Mouse (Mus musculus): Measurements from ENCODE around the gene Ddhd1. TPM values are rescaled to one million over a fixed set of nuclear protein-coding genes. Genes with fewer than 3 reads are reported as not detected.

Gene Ddhd1
- polyA plus RNA-seq, 1 experiment from 2014 or later: 5.0 TPM

DNA sequence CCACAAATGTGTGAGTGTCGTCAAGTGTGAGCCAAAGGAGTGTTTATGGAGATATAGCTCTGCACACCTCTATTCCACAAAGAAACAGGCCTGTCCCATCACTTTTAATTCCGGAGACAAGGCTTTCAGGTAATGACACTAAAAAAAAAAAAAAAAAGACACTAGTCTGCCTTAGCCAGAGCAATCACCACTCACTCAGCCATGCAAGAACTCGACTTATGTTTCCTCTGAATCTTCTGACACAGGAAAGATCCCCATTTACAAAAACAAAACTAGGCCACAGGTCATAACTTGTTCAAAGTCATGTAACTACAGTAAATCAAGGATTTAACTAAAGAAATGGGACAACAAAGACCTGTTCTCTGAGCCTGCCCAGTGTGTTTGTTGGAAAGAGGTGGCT, 9.8 kb downstream of the Ddhd1 start:
- no peak overlapping the region for H3K27ac ChIP-seq (ENCODE audit: low read length)
- no peak for ATAC-seq (ENCODE audit: low read depth)
- no peak overlapping the region for H3K9ac ChIP-seq (ENCODE audit: low read length)
- no peaks in the 10 kb centered on the region for H3K36me3 ChIP-seq (ENCODE audit: control insufficient read depth, insufficient read depth, low read length)
- WGBS: 74% methylated on average over 3 of the region's 3 CpGs
- H3K27me3 ChIP-seq (ENCODE audit: control insufficient read depth, insufficient read depth, low read depth, low read length): no peaks in the 10 kb centered on the region
- no peak overlapping the region for H3K4me3 ChIP-seq (ENCODE audit: low read length)
- no peak overlapping the region for H3K4me2 ChIP-seq (ENCODE audit: low read depth, low read length)
- H3K4me1 ChIP-seq (replicated peaks; ENCODE audit: control insufficient read depth, insufficient read depth, low read length): 0 out of 2 replicates have a peak, but pooled peaks cover 3% of the 10 kb centered on the region
- H3K9me3 ChIP-seq (ENCODE audit: control insufficient read depth, low read length): no peaks in the 10 kb centered on the region

DNA sequence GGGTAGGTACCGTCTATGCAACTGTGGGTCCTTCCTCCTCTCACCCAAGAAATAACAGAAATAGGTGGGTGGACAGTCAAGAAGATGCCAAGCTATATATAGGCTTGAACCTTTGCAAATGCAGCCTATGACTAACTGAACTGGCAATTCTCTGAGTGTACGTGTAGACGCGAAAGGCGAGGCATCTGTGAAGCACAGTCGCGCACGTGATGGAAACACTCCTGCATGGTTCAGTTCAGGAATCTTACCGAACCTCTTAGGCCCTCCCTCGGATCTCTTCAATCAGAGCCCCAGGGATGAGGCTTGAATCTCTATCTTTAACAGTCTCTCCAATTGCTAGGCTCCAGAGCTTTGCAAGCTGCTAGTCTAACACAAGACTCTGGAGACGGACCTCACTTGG, 10.3 kb downstream of the Ddhd1 start:
- ATAC-seq (ENCODE audit: low read depth): no peak
- H3K27me3 ChIP-seq (ENCODE audit: control insufficient read depth, insufficient read depth, low read depth, low read length): no peaks in the 10 kb centered on the region
- no peak overlapping the region for H3K4me2 ChIP-seq (ENCODE audit: low read depth, low read length)
- no peak overlapping the region for H3K9ac ChIP-seq (ENCODE audit: low read length)
- 0 out of 2 replicates have a peak, but pooled peaks cover 3% of the 10 kb centered on the region for H3K4me1 ChIP-seq (replicated peaks; ENCODE audit: control insufficient read depth, insufficient read depth, low read length)
- H3K9me3 ChIP-seq (ENCODE audit: control insufficient read depth, low read length): no peaks in the 10 kb centered on the region
- H3K27ac ChIP-seq (ENCODE audit: low read length): no peak overlapping the region
- H3K4me3 ChIP-seq (ENCODE audit: low read length): no peak overlapping the region
- H3K36me3 ChIP-seq (ENCODE audit: control insufficient read depth, insufficient read depth, low read length): no peaks in the 10 kb centered on the region
- 84% methylated on average over 11 of the region's 11 CpGs for WGBS

- Histone ChIP-seq H3K36me3 (ENCODE audit: control insufficient read depth, insufficient read depth, low read length) (no peaks in the 10 kb centered on the region), H3K27me3 (ENCODE audit: control insufficient read depth, insufficient read depth, low read depth, low read length) (no peaks in the 10 kb centered on the region), H3K4me2 (ENCODE audit: low read depth, low read length) (no peak overlapping the region), H3K4me3 (ENCODE audit: low read length) (no peak overlapping the region), H3K9ac (ENCODE audit: low read length) (no peak overlapping the region), H3K9me3 (ENCODE audit: control insufficient read depth, low read length) (no peaks in the 10 kb centered on the region), H3K4me1 (replicated peaks; ENCODE audit: control insufficient read depth, insufficient read depth, low read length) (0 out of 2 replicates have a peak, but pooled peaks cover under 1% of the 10 kb centered on the region), H3K27ac (ENCODE audit: low read length) (no peak overlapping the region)
- 52% methylated on average over 7 of the region's 7 CpGs for WGBS
- no peak for ATAC-seq (ENCODE audit: low read depth)
Observed at GRCm38 (mm10) chr14:45647175-45647574, 10.8 kb downstream of the Ddhd1 start.

GRCm38 (mm10) chr14:45644786-45645185, 13.2 kb downstream of the Ddhd1 start:
- Histone ChIP-seq H3K4me3 (ENCODE audit: low read length) (no peak overlapping the region), H3K27me3 (ENCODE audit: control insufficient read depth, insufficient read depth, low read depth, low read length) (no peaks in the 10 kb centered on the region), H3K4me2 (ENCODE audit: low read depth, low read length) (no peak overlapping the region), H3K9ac (ENCODE audit: low read length) (no peak overlapping the region), H3K36me3 (ENCODE audit: control insufficient read depth, insufficient read depth, low read length) (no peaks in the 10 kb centered on the region), H3K9me3 (ENCODE audit: control insufficient read depth, low read length) (no peaks in the 10 kb centered on the region), H3K27ac (ENCODE audit: low read length) (no peak overlapping the region), H3K4me1 (replicated peaks; ENCODE audit: control insufficient read depth, insufficient read depth, low read length) (no peaks in the 10 kb centered on the region)
- WGBS: 95% methylated on average over 1 of the region's 1 CpGs
- ATAC-seq (ENCODE audit: low read depth): no peak

DNA sequence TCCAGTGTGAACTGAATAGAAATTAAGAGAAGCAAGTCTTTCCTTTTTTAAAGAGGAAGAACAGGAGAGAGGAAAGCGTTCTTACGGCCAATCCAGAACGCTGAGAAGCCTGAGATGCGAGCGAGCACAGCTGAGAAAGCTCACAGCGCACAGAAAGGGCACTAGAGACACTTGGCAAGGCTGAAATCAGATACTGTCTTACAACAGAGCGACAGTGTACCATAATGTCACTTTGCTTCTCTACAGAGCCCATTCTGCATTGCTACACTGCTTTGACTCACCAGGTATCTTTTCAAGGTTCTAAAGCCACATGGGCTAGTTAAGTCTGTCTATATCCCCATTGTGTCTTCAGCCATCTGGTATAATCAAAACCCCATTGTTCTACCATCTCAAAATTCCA, 13.7 kb downstream of the Ddhd1 start:
- H3K4me1 ChIP-seq (replicated peaks; ENCODE audit: control insufficient read depth, insufficient read depth, low read length): no peaks in the 10 kb centered on the region
- no peak for ATAC-seq (ENCODE audit: low read depth)
- no peak overlapping the region for H3K27ac ChIP-seq (ENCODE audit: low read length)
- H3K9me3 ChIP-seq (ENCODE audit: control insufficient read depth, low read length): no peaks in the 10 kb centered on the region
- 42% methylated on average over 7 of the region's 7 CpGs for WGBS
- no peaks in the 10 kb centered on the region for H3K36me3 ChIP-seq (ENCODE audit: control insufficient read depth, insufficient read depth, low read length)
- no peak overlapping the region for H3K4me2 ChIP-seq (ENCODE audit: low read depth, low read length)
- no peak overlapping the region for H3K4me3 ChIP-seq (ENCODE audit: low read length)
- no peaks in the 10 kb centered on the region for H3K27me3 ChIP-seq (ENCODE audit: control insufficient read depth, insufficient read depth, low read depth, low read length)
- no peak overlapping the region for H3K9ac ChIP-seq (ENCODE audit: low read length)

- no peak for ATAC-seq (ENCODE audit: low read depth)
- Histone ChIP-seq H3K4me2 (ENCODE audit: low read depth, low read length) (no peak overlapping the region), H3K4me3 (ENCODE audit: low read length) (no peak overlapping the region), H3K9ac (ENCODE audit: low read length) (no peak overlapping the region), H3K27ac (ENCODE audit: low read length) (no peak overlapping the region), H3K36me3 (ENCODE audit: control insufficient read depth, insufficient read depth, low read length) (no peaks in the 10 kb centered on the region), H3K27me3 (ENCODE audit: control insufficient read depth, insufficient read depth, low read depth, low read length) (no peaks in the 10 kb centered on the region), H3K4me1 (replicated peaks; ENCODE audit: control insufficient read depth, insufficient read depth, low read length) (no peaks in the 10 kb centered on the region), H3K9me3 (ENCODE audit: control insufficient read depth, low read length) (no peaks in the 10 kb centered on the region)
- WGBS: 53% methylated on average over 3 of the region's 3 CpGs
Observed at GRCm38 (mm10) chr14:45643461-45643860, 14.5 kb downstream of the Ddhd1 start.

GRCm38 (mm10) chr14:45642795-45643194, 15.1 kb downstream of the Ddhd1 start:
- Histone ChIP-seq H3K27me3 (ENCODE audit: control insufficient read depth, insufficient read depth, low read depth, low read length) (no peaks in the 10 kb centered on the region), H3K4me1 (replicated peaks; ENCODE audit: control insufficient read depth, insufficient read depth, low read length) (no peaks in the 10 kb centered on the region), H3K4me2 (ENCODE audit: low read depth, low read length) (no peak overlapping the region), H3K27ac (ENCODE audit: low read length) (no peak overlapping the region), H3K36me3 (ENCODE audit: control insufficient read depth, insufficient read depth, low read length) (no peaks in the 10 kb centered on the region), H3K4me3 (ENCODE audit: low read length) (no peak overlapping the region), H3K9me3 (ENCODE audit: control insufficient read depth, low read length) (no peaks in the 10 kb centered on the region), H3K9ac (ENCODE audit: low read length) (no peak overlapping the region)
- no peak for ATAC-seq (ENCODE audit: low read depth)
- WGBS: 81% methylated on average over 5 of the region's 5 CpGs

DNA sequence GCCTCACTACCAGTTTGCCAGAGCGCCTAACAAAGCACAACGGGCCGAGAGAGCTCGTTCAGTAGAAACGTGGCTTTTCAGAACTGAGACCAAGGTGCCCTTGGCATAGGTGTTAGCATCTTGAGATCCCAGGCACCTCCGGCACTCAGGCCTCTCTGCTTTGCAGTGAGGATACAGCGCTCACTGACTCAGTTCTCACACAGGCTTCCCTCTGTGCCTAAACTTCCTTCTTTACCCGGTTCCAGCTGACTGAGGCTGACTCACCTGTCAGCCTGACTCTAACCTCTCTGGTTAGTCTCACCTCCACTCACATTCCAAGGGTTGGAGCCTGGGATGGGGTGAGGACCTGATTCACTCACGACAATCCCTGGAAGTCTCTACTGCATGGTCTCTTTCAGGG, 15.7 kb downstream of the Ddhd1 start:
- ATAC-seq (ENCODE audit: low read depth): no peak
- H3K4me1 ChIP-seq (replicated peaks; ENCODE audit: control insufficient read depth, insufficient read depth, low read length): no peaks in the 10 kb centered on the region
- H3K4me2 ChIP-seq (ENCODE audit: low read depth, low read length): no peak overlapping the region
- WGBS: 64% methylated on average over 9 of the region's 9 CpGs
- H3K36me3 ChIP-seq (ENCODE audit: control insufficient read depth, insufficient read depth, low read length): no peaks in the 10 kb centered on the region
- no peak overlapping the region for H3K9ac ChIP-seq (ENCODE audit: low read length)
- H3K27ac ChIP-seq (ENCODE audit: low read length): no peak overlapping the region
- H3K9me3 ChIP-seq (ENCODE audit: control insufficient read depth, low read length): no peaks in the 10 kb centered on the region
- H3K27me3 ChIP-seq (ENCODE audit: control insufficient read depth, insufficient read depth, low read depth, low read length): no peaks in the 10 kb centered on the region
- no peak overlapping the region for H3K4me3 ChIP-seq (ENCODE audit: low read length)

DNA sequence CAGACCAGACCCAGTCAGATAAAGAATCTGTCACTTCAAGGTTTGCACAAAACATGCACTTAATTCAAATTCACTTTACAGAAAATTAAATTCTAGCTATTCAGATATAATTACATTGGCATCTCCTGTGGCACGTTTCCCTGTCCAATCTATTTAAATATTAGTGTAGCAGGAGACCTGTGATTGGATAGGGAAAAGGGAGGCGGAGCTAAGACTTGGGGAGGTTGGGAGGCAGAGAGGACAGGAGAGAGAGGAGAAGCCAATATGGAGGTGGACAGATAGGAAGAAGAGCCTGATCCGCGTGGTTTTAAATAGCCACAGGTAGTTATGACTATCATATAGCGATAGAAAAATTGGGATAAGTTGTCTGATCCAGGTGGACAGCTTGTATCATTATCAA, 19.2 kb downstream of the Ddhd1 start:
- Histone ChIP-seq H3K9me3 (ENCODE audit: control insufficient read depth, low read length) (no peaks in the 10 kb centered on the region), H3K4me3 (ENCODE audit: low read length) (no peak overlapping the region), H3K9ac (ENCODE audit: low read length) (no peak overlapping the region), H3K27ac (ENCODE audit: low read length) (no peak overlapping the region), H3K4me1 (replicated peaks; ENCODE audit: control insufficient read depth, insufficient read depth, low read length) (no peaks in the 10 kb centered on the region), H3K27me3 (ENCODE audit: control insufficient read depth, insufficient read depth, low read depth, low read length) (no peaks in the 10 kb centered on the region), H3K4me2 (ENCODE audit: low read depth, low read length) (no peak overlapping the region), H3K36me3 (ENCODE audit: control insufficient read depth, insufficient read depth, low read length) (no peaks in the 10 kb centered on the region)
- WGBS: 69% methylated on average over 5 of the region's 5 CpGs
- ATAC-seq (ENCODE audit: low read depth): no peak

GRCm38 (mm10) chr14:45635496-45635895, 22.4 kb downstream of the Ddhd1 start:
- Histone ChIP-seq H3K4me1 (replicated peaks; ENCODE audit: control insufficient read depth, insufficient read depth, low read length) (no peaks in the 10 kb centered on the region), H3K9me3 (ENCODE audit: control insufficient read depth, low read length) (no peaks in the 10 kb centered on the region), H3K4me3 (ENCODE audit: low read length) (no peak overlapping the region), H3K27me3 (ENCODE audit: control insufficient read depth, insufficient read depth, low read depth, low read length) (no peaks in the 10 kb centered on the region), H3K36me3 (ENCODE audit: control insufficient read depth, insufficient read depth, low read length) (no peaks in the 10 kb centered on the region), H3K4me2 (ENCODE audit: low read depth, low read length) (no peak overlapping the region), H3K27ac (ENCODE audit: low read length) (no peak overlapping the region), H3K9ac (ENCODE audit: low read length) (no peak overlapping the region)
- 100% methylated on average over 1 of the region's 1 CpGs for WGBS
- no peak for ATAC-seq (ENCODE audit: low read depth)
